Mouse (Mus musculus): ENCODE measurements around the gene Skint7. TPM values are rescaled to one million over a fixed set of nuclear protein-coding genes. Genes with fewer than 3 reads are reported as not detected.
"Not testable (repeated sequence)": the region's sequence is repeated elsewhere in the genome, so short reads cannot be mapped to it uniquely, and the experiment has no call there.

Gene Skint7
- total RNA-seq (2022), result not detected

DNA sequence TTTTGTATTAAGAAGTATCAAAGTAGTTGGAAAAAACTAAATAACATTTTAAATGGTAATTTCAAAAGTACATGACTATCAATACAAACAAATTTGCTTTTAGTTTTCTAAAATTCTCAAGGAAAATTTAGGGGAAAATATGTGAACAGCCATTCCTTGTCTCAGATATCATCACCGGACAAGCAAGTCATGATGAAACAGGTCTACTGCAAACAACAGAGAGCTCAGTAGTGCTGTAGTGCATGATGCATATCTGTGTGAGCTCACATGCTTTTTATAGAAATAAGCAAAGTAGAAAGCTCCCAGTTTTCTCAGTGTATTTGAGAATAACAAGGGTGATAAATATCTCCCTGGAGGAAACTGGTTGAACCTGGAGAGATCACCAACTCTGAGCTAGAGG lies at the start of gene Skint7:
Gene Skint7 (plus strand): TSS at position 301 of the 400 bp plus-strand sequence.
- DNase-seq, result no peak

- no peak for DNase-seq
These were observed 11.4 kb upstream of the Skint7 start for GRCm38 (mm10) chr4:111961309-111961708.

DNA sequence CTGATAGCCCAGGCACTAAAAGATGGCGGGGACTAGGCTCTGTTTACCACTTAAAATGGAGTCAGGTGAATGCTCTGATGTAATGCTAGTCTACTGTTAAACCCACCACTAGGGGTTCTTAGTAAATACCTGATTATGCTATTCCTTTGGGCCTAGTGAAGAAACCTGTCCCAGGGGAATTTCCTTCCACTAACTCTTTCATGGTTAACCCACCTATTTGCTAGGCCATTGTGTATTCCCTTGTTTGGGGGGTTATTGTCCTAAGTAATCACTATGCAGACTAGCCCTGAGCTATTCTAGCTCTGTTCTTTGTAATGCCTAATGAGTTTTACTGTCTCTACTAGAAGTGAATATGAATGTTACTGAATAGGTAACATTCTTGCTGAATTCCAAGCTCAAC lies 9.5 kb upstream of the Skint7 start:
- DNase-seq, result not testable (repeated sequence)

GRCm38 (mm10) chr4:111963669-111964068 lies 9.1 kb upstream of the Skint7 start:
- DNase-seq, result no peak

DNA sequence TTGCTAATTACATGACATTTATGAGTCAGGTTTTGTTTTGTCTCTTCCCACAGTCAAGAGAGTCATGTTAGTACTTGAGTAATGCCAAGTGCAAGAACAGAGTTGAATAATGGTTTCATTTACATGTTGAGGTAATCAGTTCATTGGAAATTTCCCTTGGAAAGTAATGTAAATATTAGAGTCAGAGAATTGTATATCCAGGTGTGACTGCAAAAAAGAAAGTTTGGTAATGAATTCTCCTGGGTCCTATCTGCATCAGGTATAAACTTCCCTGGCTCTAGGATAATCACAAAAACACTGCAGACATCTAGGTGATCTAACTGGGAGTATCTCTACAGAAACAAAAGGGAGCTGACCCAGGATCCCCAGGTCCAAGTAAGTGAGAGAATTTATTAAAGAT lies 33.2 kb downstream of the Skint7 start, which contains the start of gene Skint1:
Gene Skint1 (plus strand): TSS at position 301 of the 400 bp plus-strand sequence.
- no peak for DNase-seq

Other genes starting within 250 kb of the Skint7 start
- not detected for gene Slc5a9, start 70.0 kb upstream of the Skint7 start, total RNA-seq (2022)
- not detected for gene Skint8, start 53.5 kb upstream of the Skint7 start, total RNA-seq (2022)
- gene Skint1, start 33.3 kb downstream of the Skint7 start, total RNA-seq (2022), result not detected
- not detected for gene Skint4, start 99.1 kb downstream of the Skint7 start, total RNA-seq (2022)

Measured in adrenal gland, adult 8-10 months (tissue).